Mouse (Mus musculus): ENCODE data around the gene AI661453. TPM values are rescaled to one million over a fixed set of nuclear protein-coding genes. Genes with fewer than 3 reads are reported as not detected.
A peak's percentile ranks its signal among the peaks of the same experiment; 100 is the strongest.

The AI661453 gene
- total RNA-seq, 2 experiments from 2014 or later, result 0.23 to 0.45 TPM

DNA sequence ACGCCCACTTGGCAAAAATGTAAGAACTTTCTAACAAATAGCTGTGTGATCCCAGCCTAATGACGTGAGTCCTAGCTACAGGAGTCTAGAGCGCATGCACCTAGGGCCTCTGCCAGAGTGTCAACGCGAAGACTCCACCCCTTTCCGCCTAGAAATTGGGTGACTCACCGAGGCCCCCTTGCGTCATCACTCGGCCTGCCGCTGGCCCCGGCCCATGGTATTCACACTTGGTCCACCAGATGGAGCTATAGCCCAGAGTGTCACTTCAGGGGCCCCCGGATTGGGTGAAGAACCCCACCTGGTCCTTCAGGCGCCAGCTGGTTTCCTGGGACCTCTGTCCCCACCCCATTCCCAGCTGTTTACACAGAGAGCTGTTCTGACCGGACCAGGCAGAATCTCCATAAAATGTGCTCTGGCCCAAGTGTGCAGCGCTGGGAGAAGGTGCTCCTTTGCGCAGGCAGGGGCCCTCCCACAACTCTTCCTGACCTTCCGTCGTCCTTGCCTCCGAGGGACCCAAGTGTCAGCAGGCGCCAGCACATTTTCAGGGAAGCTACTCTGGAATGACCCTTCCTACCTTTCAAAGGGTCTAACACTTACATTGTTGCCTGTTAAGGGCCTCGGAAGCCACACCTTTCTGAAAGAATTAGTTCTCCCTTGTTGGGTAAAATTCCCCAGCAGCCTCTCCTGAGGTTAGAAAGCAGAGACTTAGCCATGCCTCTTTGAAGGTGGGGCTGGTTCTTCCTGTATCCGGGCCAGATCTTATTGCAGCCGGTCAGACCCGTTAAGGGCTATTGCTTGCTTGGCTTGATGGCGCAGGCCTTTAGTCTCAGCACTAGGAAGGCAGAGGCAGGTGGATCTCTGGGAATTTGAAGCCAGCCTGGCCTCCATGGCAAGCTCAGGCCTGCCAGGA lies 75.0 kb downstream of the AI661453 start:
- H3K4me3 ChIP-seq, result peak overlapping the region; percentile 74

DNA sequence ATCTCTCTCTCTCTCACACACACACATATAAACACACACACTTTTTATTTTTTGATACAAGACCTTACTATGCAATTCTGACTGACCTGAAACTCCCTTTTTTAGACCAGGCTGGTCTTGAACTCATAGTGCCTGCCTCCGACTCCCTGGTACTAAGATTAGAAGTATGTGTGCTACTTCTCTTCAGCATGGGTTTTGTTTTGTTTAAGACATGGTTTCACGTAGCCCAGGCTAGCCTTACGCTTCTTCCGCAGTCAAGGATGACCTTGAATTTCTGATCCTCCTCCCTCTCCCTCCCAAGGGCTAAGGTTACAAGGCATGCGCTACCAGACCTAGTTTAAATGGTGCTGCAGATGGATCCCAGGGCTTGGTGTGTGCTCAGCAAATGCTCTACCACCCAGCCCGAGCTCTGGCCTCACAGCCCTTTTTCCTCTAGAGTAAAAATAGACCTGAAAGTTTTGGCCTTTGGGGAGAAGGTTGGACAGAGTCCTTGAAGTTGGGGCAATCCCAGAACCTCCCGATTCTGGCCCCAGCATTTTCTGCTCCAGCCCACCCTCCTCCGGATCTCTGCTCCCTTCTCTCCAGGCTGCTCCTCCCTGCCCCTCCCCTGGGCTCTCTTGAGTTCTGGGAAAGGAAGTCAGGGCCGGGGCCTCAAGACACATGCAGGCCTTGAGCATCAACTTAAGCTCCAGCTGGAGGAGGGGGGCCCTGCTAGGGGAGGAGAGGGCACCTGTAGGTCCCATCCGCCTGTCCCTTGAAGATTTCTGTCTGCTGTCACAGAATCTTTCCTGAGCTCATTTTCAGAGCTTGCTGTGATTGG lies 76.8 kb downstream of the AI661453 start:
- peak; percentile 48 for DNase-seq
- intact Hi-C loops (cut with DNase I), result loop anchor here (5.0 kb wide), 1 partner anchor 99 kb away; the partner anchor contains the start of genes Bysl, Gm20517 and Med20
- no peak for TF ChIP-seq CTCF (IDR thresholded peaks at IDR 0.05)

More for the DNA sequence above, 75.0 kb downstream of the AI661453 start:
- TF ChIP-seq CTCF (IDR thresholded peaks at IDR 0.05), result peak; percentile 98
- DNase-seq, result peak; percentile 97
- intact Hi-C loops (cut with DNase I), result loop anchor here (1.0 to 5.0 kb wide), 2 partner anchors 82 to 101 kb away; partner anchors contain the start of genes Bysl, Gm20517 and Med20
- peak overlapping the region; percentile 93 for H3K27ac ChIP-seq

GRCm38 (mm10) chr17:47515180-47515844 lies 78.9 kb downstream of the AI661453 start:
- Histone ChIP-seq H3K4me3 (no peak overlapping the region), H3K27ac (no peak overlapping the region)
- TF ChIP-seq CTCF (IDR thresholded peaks at IDR 0.05), result no peak
- intact Hi-C loops (cut with DNase I), result no loop called here
- no peak for DNase-seq

More for the DNA sequence above, 76.8 kb downstream of the AI661453 start:
- Histone ChIP-seq H3K27ac (peak overlapping the region; percentile 76), H3K4me3 (no peak overlapping the region)

- no peak for DNase-seq
- intact Hi-C loops (cut with DNase I), result no loop called here
- no peak overlapping the region for H3K27ac ChIP-seq
- peak; percentile 22 for TF ChIP-seq CTCF (IDR thresholded peaks at IDR 0.05)
- no peak overlapping the region for H3K4me3 ChIP-seq
Observed at GRCm38 (mm10) chr17:47516232-47516631, 79.8 kb downstream of the AI661453 start.

- no peak for TF ChIP-seq CTCF (IDR thresholded peaks at IDR 0.05)
- peak; percentile 60 for DNase-seq
- intact Hi-C loops (cut with DNase I), result no loop called here
- Histone ChIP-seq H3K4me3 (no peak overlapping the region), H3K27ac (peak overlapping the region; percentile 76)
Observed at GRCm38 (mm10) chr17:47518205-47518604, 81.8 kb downstream of the AI661453 start.

Other genes starting within 250 kb of the AI661453 start
- 10 to 100 TPM; 31.5 to 33.2 TPM for gene Mrps10, start 67.7 kb upstream of the AI661453 start, total RNA-seq (2021)
- under 1 TPM; 0.54 to 0.78 TPM for gene Guca1b, start 51.2 kb upstream of the AI661453 start, total RNA-seq (2021)
- gene Guca1a, start 36.0 kb upstream of the AI661453 start, total RNA-seq (2021), result not detected
- not detected for gene 1700001C19Rik, start 761 bp downstream of the AI661453 start, total RNA-seq (2021)
- 10 to 100 TPM; 13.0 to 14.1 TPM for gene Taf8, start 65.7 kb downstream of the AI661453 start, total RNA-seq (2021)
- 10 to 100 TPM; 18.7 to 25.8 TPM for gene Ccnd3, start 68.4 kb downstream of the AI661453 start, total RNA-seq (2021)
- gene Bysl, start 174.9 kb downstream of the AI661453 start, total RNA-seq (2021), result 10 to 100 TPM; 14.2 to 16.0 TPM
- gene Med20, start 175.0 kb downstream of the AI661453 start, total RNA-seq (2021), result 10 to 100 TPM; 17.9 to 18.3 TPM
- gene Gm20517, start 175.0 kb downstream of the AI661453 start, total RNA-seq (2021), result 1 to 10 TPM in 1 of 2 experiments, under 1 TPM in 1; 0.82 to 2.4 TPM
- gene Usp49, start 194.1 kb downstream of the AI661453 start, total RNA-seq (2021), result 1 to 10 TPM; 3.1 to 4.5 TPM

Data from gastrocnemius, adult 2 months (tissue).